Mouse (Mus musculus) layer of hippocampus, adult 18-20 months (tissue): ENCODE measurements around the gene Gm20518. TPM values are rescaled to one million over a fixed set of nuclear protein-coding genes. Genes with fewer than 3 reads are reported as not detected.

Experiments
- DNase-seq, 2 experiments: peaks; one replicate each; pipeline ENCODE4 v3.0.0; 2022; ENCODE audit warnings: low spot score in 2 of 2
- total RNA-seq, 2 experiments: library from RNA; stranded (reverse); gene quantifications; 2 replicates each; pipeline ENCODE4 v1.2.3; 2021

The Gm20518 gene
- total RNA-seq, 2 experiments from 2014 or later = 1.9 to 2.3 TPM

DNA sequence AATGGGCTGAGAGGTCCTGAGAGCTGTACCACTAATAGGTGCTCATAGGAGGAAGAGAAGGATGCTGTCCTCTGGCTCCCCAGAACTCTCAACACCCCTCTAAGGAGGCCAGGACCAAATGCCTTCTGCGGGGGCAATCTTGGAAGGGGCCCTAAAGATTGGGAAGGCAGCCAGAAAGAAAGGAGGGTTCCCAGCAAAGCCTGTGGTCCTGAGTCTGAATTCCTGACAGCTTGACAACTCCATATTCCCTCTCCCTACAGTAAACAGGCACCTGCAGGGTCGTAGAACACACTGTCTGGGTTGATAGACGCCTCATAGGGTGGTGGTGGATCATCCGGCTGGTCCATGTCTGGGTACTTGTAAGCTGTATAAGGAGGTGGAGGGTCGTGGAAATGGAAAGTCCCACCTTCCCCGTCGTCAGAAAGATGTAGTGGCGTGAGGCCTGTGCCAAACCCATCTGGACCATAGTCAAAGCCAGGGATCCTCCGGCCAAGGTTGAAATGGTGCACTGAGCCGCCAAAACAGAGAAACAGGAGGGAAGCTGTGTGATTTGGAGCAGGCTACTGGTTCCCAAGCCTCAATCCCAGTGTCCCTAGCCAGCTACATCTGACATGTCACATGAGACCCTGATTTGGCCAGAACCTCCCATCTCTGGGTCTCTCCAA lies 47.6 kb downstream of the Gm20518 start:
- DNase-seq = no peak

DNA sequence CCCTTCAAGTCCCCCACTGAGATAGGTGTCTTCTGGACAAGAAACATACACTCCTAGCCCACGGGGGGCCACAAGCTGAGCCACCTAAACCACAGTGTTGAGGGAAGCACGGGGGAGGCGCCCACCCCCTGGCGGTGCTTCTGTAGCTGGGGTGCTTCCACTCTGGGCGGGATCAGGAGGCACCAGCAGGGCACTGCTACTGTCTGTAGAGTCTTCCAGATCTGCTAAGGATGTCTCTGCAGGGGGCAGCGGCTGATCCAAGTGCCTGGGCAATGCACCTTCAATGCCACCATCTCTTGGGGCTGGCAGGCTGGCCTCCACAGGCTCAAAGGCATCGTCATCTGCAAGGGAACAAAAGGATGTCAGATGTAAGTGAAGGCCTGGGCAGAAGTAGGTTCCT lies 49.0 kb downstream of the Gm20518 start:
- DNase-seq = no peak

DNA sequence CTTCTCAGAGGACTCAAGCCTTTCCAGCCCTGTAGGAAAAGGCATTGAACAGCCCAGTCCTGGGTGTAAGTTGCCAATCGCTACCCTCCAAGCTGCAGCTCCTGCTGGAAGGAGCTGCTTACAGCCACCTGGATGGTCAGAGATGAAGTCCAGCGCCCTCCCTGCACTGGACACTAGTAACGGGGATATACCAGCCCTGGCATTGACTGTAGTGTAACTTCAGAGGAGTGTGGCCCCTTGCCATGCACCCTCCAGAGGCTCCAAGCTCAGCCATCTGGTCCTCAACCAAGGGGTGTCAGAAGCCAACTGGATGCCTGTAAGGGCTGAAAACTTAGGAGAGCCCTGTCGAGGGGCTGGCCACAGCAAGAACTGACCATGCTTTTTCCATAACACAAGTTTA lies 51.5 kb downstream of the Gm20518 start:
- no peak for DNase-seq

DNA sequence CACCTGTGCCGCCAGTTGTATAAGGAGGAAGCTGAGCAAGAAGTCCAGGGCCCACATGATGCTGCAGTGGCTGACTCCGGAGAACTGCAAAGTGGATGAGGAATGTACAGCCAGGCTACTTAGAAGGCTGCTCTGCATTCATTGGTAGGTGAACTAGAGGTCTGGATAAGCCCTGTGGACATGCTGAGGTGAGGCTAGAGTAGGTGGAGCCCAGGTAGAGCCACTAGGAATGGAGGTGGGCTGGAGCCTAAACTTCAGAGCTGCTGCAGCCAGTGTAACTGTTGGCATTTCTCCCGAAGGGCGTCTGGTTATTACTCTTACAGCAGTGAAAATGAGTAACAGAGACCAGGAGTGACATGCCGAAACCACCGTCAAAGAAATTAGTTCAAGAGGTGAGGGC lies 53.4 kb downstream of the Gm20518 start, which contains the start of gene Car15:
Car15 (minus strand) TSS at position 314 of the 400 bp plus-strand sequence.
- DNase-seq = no peak

DNA sequence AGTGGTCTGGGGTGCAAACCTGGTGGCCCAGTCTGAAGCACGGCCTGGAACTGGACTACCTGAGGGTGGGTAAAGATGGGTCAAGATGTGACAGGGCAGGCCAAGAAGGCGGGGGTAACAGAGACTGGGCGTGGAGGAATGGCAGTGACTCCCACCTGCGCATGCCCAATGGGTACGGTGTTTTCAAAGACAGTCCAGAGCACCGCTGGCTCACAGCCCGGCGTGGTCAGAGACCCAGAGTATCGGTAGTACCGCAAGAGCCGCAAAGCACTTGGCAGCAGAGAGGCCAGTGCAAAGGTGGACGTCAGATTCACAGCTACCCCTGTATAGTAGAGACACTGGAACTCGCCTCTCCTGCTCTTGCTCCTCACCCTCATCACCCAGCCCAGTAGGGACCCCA lies 56.0 kb downstream of the Gm20518 start:
- no peak for DNase-seq

DNA sequence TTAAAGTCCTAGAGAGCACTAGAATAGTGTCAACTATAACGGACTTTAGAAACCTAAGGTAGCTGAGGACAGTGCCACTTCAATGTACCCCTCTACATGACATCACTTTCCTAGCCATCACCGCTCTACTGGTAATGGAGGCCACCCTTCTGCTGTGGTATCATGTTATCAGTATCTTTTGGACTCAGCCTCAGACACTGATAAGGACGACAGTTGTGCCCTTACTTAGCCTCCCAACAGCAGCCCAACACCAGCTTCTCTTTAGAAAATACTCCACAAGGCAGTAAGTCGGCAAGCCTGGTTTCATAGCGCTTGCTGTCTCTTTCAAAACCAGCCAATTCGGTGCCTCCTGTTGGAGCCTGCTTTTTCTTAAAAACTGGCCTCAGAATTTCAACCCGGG lies 56.9 kb downstream of the Gm20518 start:
- no peak for DNase-seq

DNA sequence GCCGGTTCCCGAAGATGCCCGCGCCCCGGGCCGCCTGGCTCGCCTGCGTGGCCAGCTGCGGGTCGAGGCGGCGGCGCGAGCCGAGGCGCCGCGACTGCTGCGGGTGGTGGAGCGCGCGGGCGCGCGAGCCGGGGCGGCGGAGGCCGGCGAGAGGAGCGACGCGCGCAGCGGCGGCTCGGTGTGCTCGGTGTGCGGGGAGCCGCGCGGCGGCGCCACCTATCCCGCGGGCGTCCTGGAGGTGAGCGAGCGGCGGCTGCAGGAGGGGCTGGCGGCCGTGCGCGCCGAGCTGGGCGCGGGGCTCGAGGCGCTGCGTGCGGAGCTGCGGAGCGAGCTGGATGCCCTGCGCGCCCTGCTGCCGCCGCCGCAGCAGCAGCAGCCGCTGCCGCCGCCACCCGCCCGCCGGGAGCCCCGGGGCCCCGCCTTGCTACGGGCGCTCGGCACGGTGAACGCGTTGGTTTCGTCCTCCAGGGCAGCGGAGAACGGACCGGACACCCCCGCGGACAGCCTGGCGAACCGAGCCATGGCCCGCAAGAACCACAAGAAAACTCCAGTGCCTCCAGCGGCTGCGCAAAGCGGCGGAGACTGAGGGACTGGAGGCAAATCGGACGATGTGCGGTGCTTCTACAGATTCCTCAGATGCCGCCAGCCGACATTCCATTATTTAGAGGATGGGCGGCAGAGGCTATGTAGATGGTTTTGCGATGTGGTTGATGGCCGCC lies 57.6 kb downstream of the Gm20518 start:
- peak; percentile 59 for DNase-seq

DNA sequence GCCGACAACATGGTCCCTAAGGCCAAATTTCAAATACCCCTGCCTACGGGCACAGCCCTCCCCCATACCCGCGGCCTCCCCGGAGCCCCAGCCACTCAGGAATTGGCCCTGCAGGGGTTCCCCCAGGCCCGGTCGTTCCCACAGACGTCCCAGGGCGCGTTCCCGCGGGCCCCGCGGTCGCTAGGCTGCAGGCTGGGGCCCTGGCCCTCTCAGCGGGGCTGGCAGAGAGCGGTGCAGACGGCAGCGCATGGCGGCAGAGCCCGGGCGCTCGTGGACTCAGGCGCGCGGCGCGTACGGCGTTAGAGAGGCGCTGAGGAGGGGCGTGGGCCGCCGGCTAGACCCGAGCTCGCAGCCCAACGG lies 58.2 kb downstream of the Gm20518 start:
- DNase-seq = peak; percentile 50 to 59

DNA sequence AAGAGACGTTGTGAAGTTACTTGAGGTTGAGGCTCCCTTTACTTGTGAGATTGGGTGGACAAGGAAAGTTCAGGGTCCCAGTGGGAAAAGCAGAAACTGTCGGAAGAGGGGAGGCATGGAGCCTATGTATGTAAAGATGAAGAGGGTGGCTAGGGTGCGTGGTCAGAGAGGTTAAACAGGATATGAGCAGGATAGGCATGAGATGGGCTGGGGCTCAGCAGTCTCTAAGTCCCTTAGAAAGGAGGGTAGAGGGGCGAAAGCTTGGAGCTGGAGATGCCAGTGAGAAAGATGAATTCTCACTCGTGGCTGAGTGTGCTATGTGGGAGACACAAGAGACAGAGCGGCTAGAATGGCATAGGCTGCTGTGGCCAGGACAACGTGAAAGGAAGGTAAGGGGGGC lies 58.6 kb downstream of the Gm20518 start, which contains the start of gene B830017H08Rik:
B830017H08Rik (plus strand) TSS at position 301 of the 400 bp plus-strand sequence.
- DNase-seq = no peak

DNA sequence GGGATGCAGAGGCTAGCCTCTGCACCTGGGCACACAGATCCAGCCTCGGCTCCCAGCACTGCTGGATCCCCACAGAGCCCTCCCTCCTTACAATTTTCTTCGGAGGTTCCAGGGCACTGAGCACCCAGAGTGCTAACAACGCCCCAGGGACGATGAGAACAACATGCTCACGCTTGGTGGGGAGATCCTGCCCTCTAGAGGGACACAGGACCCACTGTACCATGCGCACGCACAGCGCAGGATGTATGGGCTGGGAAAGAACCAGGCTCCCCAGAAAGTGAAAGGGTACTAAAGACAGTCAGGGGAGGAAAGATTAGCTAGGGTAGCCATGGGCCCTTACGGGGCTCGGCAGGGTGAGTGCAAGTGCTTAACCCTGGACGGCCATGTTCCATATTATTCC lies 59.7 kb downstream of the Gm20518 start:
- no peak for DNase-seq

DNA sequence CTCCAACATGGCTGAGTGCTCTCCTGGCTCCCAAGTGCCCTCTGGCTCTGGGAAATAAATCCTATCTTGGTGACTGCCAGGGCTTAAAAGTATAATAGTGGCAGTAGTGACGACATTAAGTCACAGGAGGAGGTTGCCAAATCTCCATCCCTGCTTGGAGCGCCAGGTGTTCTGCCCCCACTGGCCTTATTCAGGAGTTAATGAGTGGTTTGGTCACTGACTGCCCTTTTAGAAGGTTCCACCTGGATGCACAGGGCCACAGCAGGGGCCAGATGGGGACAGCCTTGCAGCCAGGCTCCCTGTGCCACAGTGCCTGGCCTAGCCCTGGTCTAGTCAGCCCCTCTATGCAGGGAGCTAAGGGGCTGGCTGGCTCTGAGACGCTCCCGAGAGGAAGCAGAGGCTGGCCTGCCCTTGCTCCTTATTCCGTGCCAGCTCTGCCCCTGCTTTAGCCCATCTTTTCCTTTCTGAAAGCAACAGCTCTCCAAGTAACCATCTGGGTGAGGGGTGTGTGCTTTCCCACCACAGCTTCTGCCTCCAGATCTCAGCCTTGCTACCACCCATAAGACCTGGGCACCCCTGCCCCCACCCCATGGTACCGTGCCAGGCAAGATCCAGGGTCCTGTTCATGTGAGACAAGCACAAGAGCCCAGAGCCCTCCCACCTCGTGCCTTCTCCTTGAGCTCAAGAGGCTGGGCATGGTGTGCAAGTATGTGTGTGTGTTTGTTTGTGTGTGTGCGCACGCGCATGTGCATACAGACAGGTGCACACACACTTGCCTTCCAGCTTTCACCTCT lies 60.9 kb downstream of the Gm20518 start:
- no peak for DNase-seq

DNA sequence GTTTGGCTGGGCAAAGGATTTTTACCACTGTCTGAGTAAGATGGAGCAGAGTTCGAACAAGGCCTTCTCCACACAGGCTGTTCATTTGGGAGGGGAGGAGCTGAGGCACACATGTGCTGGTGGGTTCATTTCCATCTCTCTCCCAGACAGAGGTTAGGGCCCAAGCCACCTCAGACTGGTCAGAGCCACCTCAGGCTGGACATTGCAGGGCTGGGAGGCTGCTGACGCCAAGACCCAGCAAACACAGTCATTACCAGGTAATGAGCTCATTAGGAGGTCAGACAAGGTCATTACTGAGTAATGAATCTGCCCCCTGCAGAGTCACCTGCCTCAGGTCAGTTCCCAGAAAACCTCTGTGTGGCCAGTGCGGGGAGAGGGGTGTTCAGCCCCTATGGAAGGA lies 62.6 kb downstream of the Gm20518 start:
- DNase-seq = no peak

DNA sequence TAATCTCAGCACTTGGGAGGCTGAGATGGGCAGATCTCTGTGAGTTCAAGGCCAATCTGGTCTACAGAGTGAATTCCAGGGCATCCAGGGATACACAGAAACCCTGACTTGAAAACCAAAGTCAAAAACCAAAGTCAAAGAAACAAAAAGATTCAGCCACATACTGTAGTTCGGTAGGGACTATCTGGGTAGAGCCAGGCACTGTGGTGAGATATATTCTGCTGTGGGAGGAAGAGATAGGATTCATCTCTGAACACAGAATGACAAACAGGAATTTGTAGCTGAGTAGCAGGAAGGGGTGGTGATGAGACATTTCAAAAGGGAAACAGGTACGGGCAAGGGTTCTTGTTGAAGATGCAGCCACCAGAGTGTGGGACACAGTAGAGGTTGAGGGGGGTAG lies 63.2 kb downstream of the Gm20518 start:
- no peak for DNase-seq

DNA sequence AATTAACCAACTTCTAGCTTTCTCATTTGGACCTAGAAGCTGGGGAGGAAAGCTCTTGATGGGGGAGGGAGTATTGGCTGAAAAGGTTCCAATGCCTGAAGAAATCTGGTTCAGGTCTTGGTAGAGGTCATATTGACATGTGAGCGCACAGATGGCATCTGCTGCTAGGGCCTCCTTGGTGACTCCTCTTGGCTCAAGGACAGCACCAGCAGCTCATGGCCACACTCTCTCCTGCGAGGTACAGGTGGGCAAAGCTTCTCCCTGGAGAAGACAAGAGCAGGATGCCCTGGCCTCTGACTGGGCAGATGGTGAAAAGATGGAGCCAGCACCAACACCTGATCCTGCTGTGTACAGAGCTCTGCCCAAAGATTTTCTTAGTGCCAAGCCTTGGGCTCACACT lies 65.0 kb downstream of the Gm20518 start:
- no peak for DNase-seq

DNA sequence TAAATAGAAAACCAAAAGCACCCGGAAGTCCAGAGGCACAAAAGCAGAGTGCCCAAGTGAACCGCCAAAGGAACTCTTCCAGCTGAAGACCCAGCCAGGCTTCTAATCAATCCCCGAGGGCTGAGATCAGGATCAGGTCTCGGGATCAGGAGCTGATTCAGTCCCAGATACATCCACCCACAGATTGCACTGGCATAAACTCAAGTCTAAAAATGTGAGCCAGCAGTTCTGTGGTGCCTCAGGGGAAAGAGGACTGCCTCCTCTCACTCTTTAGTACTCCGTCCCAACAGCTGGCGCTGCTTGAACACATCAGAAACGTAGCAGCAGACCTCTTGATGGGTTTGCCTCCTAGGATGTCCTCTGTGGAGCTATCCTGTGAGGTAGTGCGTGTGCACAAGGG lies 74.9 kb downstream of the Gm20518 start:
- no peak for DNase-seq

DNA sequence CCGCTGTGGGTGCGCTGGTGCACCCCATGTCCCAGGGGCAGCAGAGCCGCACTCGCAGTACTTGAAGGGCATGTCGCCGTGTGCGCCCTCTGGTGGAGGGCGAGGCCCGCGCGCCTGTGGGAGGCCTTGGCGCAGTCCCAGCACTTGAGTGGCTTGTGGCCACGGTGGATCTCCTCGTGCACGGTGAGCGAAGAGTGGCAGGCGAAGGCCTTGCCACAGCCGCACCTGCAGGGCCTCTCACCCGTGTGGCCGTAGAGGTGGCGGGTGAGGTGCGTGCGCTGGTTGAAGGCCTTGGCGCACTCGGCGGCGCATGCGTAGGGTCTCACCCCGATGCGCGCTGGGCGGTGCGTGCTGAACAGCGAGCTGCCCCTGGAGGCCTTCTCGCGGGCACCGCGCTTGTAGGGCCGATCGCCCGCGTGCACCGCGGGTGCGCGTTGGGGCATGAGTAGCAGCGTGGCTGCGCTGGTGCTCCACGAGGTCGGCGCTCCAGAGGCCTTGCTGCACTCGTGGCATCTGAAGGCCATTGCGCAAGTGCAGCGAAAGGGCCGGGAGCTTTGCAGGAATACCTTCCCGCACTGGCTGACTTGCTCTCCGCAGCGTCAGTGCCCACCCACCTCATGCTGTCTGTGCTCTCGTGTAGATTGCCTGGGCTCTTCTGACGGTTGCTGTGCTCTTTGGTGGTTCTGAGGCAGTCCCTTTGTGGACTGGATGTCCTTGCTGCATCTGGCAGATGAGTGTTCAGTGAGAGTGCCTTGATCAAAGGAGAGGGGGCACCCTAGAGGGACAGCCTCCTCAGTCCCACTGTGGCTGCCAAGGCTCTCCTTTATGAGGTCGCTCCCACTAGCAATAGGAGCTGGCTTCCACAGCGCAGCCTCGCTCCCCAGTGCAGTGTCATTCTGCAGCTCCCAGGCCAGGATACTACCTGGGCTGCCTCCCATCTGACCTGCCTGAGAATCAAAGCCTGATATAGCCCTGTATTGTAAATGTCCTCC lies 75.8 kb downstream of the Gm20518 start:
- DNase-seq = peak; percentile 51 to 76

DNA sequence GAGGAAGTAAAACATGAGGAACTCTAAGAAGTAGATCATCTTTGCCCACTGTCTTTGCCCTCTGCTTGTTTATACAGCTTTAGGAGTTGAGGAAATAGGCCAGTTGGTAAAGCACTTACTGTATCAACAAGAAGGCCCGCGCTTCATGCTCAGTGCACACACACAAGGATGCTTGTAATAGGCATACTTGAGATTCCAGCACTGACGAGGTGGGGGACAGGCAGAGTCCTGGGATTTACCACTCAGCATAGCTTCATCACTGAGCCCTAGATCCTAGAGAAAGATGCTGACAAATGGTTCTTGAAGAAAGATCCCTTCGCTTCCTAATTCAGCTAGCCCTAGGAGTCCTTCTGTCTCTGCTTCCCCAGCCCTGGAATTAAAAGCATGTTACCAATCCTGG lies 78.3 kb downstream of the Gm20518 start:
- DNase-seq = no peak

DNA sequence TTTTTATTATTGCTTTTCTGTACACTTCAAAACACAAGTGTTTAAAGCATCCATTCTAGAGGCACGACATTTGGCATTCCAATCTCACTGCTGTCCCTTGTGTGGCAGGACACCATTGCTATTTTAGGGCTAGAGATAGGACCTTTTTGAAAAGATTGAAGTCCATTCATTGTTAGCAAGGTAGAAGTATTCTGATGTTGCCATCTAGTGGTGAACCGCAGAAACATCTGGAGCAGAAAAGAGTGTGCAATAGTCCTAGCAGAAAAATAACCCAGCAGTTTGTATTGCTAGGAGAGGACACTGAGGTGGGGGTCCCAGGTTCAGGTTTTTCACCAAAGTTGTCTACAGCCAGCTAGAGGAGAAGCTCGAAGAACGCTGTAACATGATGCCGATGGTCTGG lies 79.4 kb downstream of the Gm20518 start:
- DNase-seq = peak in 1 of 2 experiments; percentile 60

DNA sequence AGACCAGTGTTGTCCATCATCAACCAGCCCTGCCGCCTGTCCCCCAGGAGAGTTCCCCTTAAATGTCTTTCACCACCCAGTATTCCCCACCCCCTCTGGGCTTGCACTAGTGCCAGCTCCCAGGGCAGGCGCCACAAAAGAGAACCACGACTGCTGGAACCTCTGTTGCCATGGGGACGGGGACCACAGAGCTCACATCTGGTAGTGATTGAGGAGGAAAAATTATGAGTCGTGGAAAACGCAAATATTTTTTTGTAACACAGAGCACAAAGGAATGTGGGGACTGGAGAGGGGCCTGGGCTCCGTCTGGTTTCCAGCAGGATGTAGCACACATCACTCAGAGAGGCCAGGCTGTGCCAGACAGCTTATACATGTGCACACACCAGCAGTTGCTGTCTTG lies 81.8 kb downstream of the Gm20518 start:
- no peak for DNase-seq

DNA sequence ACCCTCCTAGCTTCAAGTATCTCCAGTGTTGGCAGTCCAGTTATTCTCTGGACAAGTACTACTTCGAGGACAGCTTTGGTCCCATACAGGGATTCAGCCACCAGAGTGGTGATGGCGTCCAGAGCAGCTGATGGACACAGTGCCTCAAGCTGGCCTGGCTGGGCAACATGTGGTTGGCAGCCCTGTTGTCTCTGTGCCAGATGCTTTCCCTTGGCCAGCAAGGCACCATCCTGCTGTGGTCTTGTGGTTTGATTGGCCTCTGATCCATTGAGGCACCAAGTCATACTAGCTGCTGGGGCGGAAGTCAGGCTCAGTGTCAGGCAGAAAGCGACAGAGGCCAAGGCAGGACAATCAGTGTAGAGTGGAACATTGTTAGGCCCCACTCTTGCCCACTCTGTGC lies 82.3 kb downstream of the Gm20518 start:
- no peak for DNase-seq
